Mouse (Mus musculus): ENCODE measurements at regions not wholly inside any gene's neighbourhood (a gene's known extent, or its start where the extent isn't known, plus 50 kb on each side); places are given as distances from the start of the nearest gene placed in this dataset.

DNA sequence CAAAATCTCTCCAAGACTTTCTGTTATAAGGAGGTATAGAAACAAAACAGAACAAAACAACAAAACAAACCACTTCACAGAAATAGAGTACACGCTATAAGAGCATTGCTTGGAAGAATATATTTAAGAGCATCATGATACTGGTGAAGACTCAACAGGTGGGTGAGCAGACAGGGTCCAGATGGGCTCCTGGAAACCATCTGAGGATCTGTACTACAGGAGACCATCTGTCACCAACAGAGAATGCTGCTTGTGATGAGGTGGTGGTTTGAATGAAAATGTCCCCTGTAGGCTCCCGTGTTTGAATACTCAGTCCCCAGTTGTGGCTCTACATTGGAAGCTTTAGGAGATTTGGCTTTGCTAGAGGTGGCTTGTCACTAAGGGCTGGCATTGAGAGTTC lies 785.1 kb upstream of the Intu start:
- no peak overlapping the region for H3K4me3 ChIP-seq
- WGBS: 83% methylated on average over 2 of the region's 2 CpGs
- H3K27ac ChIP-seq (replicated peaks): no peak overlapping the region

DNA sequence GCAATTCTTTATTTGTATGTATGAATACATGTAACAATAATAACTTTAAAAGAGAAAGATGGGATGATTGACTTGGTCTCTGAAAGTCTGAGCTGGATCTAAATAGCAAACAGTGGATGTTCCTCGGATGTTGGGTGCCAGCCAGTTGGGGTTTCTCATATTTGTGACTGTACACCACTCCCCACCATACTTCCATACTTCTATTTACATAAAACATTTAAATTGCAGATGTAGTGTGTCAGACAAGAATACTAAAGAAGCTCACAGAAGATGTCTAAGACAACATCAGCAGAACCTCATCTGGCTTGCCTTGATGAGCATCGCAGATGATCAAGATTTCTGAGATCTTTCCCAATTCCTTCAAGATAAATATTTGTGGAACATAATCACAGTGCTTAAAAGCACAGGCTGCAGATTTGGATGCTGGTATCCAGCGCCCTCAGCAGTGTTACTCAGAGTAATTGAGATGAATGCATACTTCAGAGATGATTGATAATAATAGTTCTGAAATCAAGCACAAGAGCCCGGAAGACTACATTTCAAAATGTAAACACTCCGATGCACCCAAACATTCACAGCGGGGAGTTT lies 762.0 kb upstream of the Intu start:
- Histone ChIP-seq H3K4me3 (no peak overlapping the region), H3K9ac (replicated peaks) (no peak overlapping the region), H3K4me2 (replicated peaks) (no peak overlapping the region), H3K27me3 (no peaks in the 10 kb centered on the region), H3K27ac (replicated peaks) (no peak overlapping the region), H3K36me3 (no peaks in the 10 kb centered on the region), H3K4me1 (no peaks in the 10 kb centered on the region), H3K9me3 (no peaks in the 10 kb centered on the region)
- 89% methylated on average over 6 of the region's 6 CpGs for WGBS
- no peak for ATAC-seq (ENCODE audit: low FRiP score, low read depth)

More for the DNA sequence above, 785.1 kb upstream of the Intu start:
- Histone ChIP-seq H3K4me1 (no peaks in the 10 kb centered on the region), H3K36me3 (no peaks in the 10 kb centered on the region), H3K27me3 (no peaks in the 10 kb centered on the region), H3K9me3 (no peaks in the 10 kb centered on the region), H3K9ac (replicated peaks) (no peak overlapping the region), H3K4me2 (replicated peaks) (no peak overlapping the region)
- ATAC-seq (ENCODE audit: low FRiP score, low read depth): no peak

- Histone ChIP-seq H3K9ac (replicated peaks) (no peak overlapping the region), H3K27ac (replicated peaks) (no peak overlapping the region), H3K4me1 (peaks cover 9% of the 10 kb centered on the region), H3K36me3 (no peaks in the 10 kb centered on the region), H3K27me3 (no peaks in the 10 kb centered on the region), H3K4me2 (replicated peaks) (no peak overlapping the region), H3K4me3 (no peak overlapping the region), H3K9me3 (no peaks in the 10 kb centered on the region)
- no peak for ATAC-seq (ENCODE audit: low FRiP score, low read depth)
- 91% methylated on average over 7 of the region's 7 CpGs for whole genome bisulfite sequencing
Observed at GRCm38 (mm10) chr3:39776278-39777039, 754.6 kb upstream of the Intu start.

GRCm38 (mm10) chr3:39779690-39780218 lies 751.3 kb upstream of the Intu start:
- H3K27ac ChIP-seq (replicated peaks): peak overlapping the region; percentile 58
- no peak overlapping the region for H3K9ac ChIP-seq (replicated peaks)
- H3K36me3 ChIP-seq: no peaks in the 10 kb centered on the region
- H3K9me3 ChIP-seq: no peaks in the 10 kb centered on the region
- no peak overlapping the region for H3K4me2 ChIP-seq (replicated peaks)
- H3K4me1 ChIP-seq: peaks cover 16% of the 10 kb centered on the region
- ATAC-seq (ENCODE audit: low FRiP score, low read depth): peak; percentile 38
- H3K4me3 ChIP-seq: no peak overlapping the region
- H3K27me3 ChIP-seq: no peaks in the 10 kb centered on the region
- WGBS: 41% methylated on average over 6 of the region's 6 CpGs

- Histone ChIP-seq H3K4me3 (no peak overlapping the region), H3K36me3 (no peaks in the 10 kb centered on the region), H3K27ac (replicated peaks) (peak overlapping the region; percentile 58), H3K4me1 (peaks cover 16% of the 10 kb centered on the region), H3K9me3 (no peaks in the 10 kb centered on the region), H3K4me2 (replicated peaks) (no peak overlapping the region), H3K27me3 (no peaks in the 10 kb centered on the region), H3K9ac (replicated peaks) (no peak overlapping the region)
- 63% methylated on average over 5 of the region's 5 CpGs for WGBS
- no peak for ATAC-seq (ENCODE audit: low FRiP score, low read depth)
Observed at GRCm38 (mm10) chr3:39780270-39780669, 750.8 kb upstream of the Intu start.

- no peak for ATAC-seq (ENCODE audit: low FRiP score, low read depth)
- Histone ChIP-seq H3K4me2 (replicated peaks) (no peak overlapping the region), H3K27me3 (no peaks in the 10 kb centered on the region), H3K36me3 (no peaks in the 10 kb centered on the region), H3K4me3 (no peak overlapping the region), H3K9me3 (no peaks in the 10 kb centered on the region), H3K4me1 (peaks cover 12% of the 10 kb centered on the region), H3K9ac (replicated peaks) (no peak overlapping the region), H3K27ac (replicated peaks) (no peak overlapping the region)
- WGBS: 85% methylated on average over 2 of the region's 2 CpGs
Observed at GRCm38 (mm10) chr3:39784901-39785300, 746.2 kb upstream of the Intu start.

DNA sequence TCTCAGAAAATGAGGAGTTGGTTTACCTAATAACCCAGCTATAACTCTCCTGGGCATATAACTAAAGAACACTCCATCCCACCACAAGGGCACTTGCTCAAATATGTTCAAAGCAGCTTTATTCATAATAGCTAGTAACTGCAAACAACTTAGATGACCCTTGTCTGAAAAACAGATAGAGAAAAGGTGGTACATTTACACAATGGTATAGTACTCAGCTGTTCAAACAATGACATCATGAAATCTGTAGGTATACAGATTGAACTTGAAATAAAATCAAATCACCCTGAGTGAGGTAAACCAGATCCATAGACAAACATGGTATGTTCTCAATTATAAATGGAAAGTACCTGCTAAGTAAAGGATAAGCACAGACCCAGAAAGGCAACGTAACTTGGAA lies 721.5 kb upstream of the Intu start:
- no peaks in the 10 kb centered on the region for H3K27me3 ChIP-seq
- no peak for ATAC-seq (ENCODE audit: low FRiP score, low read depth)
- no peaks in the 10 kb centered on the region for H3K36me3 ChIP-seq
- H3K9me3 ChIP-seq: no peaks in the 10 kb centered on the region
- H3K4me2 ChIP-seq (replicated peaks): no peak overlapping the region
- H3K4me1 ChIP-seq: no peaks in the 10 kb centered on the region
- H3K27ac ChIP-seq (replicated peaks): no peak overlapping the region
- H3K4me3 ChIP-seq: no peak overlapping the region
- H3K9ac ChIP-seq (replicated peaks): no peak overlapping the region
- 82% methylated on average over 1 of the region's 1 CpGs for WGBS

DNA sequence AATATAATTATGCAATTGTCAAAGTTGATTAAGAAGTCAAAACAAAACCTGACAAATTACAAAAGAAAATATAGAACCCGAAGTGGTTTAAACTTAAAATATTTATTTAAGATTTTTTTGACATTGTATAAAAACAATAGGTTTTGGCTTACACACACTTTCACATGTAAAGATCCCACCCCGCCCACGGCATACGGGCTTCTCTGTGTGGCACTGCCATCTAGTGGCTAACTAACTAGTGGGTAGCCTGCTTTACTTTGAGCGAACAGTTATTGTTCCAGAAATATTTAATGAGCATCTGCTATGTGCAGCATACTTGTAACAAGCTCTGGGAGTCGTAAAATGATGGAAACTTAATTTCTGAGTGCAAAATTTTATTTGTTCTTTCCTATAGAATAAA lies 716.3 kb upstream of the Intu start:
- ATAC-seq (ENCODE audit: low FRiP score, low read depth): no peak
- 27% methylated on average over 6 of the region's 6 CpGs for WGBS
- H3K4me3 ChIP-seq: no peak overlapping the region
- H3K27me3 ChIP-seq: no peaks in the 10 kb centered on the region
- no peak overlapping the region for H3K4me2 ChIP-seq (replicated peaks)
- no peak overlapping the region for H3K9ac ChIP-seq (replicated peaks)
- no peaks in the 10 kb centered on the region for H3K36me3 ChIP-seq
- H3K9me3 ChIP-seq: no peaks in the 10 kb centered on the region
- H3K4me1 ChIP-seq: no peaks in the 10 kb centered on the region
- no peak overlapping the region for H3K27ac ChIP-seq (replicated peaks)

- H3K4me1 ChIP-seq: no peaks in the 10 kb centered on the region
Observed at GRCm38 (mm10) chr3:39830488-39831056, 700.5 kb upstream of the Intu start.

DNA sequence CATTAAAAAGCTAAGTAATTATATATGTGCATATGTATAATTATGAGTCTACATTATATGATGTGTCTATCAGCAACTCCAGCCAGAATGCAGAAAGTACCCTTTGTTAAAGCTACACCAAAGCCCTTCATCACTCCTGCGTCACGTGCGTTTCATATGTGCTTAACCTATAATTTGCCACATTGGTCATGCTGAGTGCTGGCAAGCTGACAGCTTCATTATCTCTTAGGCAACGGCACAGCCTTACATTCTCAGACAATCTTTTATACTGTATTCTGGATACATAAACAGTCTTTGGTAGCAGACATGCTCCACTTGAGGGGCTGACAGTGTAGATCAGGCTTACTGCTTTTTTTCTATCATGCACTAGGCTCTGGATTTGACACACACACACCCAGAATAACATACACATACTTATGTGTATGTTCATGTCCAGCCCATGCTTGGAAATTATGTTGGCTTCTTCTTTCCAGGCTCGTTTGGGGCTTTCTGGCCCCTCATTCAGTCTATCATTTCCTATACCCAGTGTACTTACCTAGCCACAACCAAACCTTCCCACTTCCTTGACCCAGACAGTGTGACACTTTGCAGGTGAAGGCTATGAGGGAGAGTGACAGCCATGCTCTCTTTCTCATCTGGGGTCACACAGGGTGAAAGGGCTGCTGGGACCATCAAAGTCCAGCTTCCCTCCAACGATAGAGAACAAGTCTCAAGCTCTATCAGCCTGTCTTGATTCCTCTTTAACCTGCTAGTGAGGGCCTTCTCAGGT lies 692.5 kb upstream of the Intu start:
- WGBS: 79% methylated on average over 6 of the region's 6 CpGs
- Histone ChIP-seq H3K9me3 (no peaks in the 10 kb centered on the region), H3K9ac (replicated peaks) (no peak overlapping the region), H3K4me1 (peaks cover 6% of the 10 kb centered on the region; the same call in 1 of the 2 replicates), H3K4me2 (replicated peaks) (no peak overlapping the region), H3K27ac (replicated peaks) (no peak overlapping the region), H3K4me3 (no peak overlapping the region), H3K27me3 (no peaks in the 10 kb centered on the region), H3K36me3 (no peaks in the 10 kb centered on the region)
- no peak; the same call in 1 of the 2 replicates for ATAC-seq (ENCODE audit: low FRiP score, low read depth)

More at GRCm38 (mm10) chr3:39830488-39831056, 700.5 kb upstream of the Intu start:
- Histone ChIP-seq H3K9ac (replicated peaks) (no peak overlapping the region), H3K4me3 (no peak overlapping the region), H3K36me3 (no peaks in the 10 kb centered on the region), H3K9me3 (no peaks in the 10 kb centered on the region), H3K27ac (replicated peaks) (no peak overlapping the region), H3K27me3 (no peaks in the 10 kb centered on the region), H3K4me2 (replicated peaks) (no peak overlapping the region)
- 86% methylated on average over 8 of the region's 8 CpGs for WGBS
- no peak for ATAC-seq (ENCODE audit: low FRiP score, low read depth)

GRCm38 (mm10) chr3:39840946-39841345 lies 690.1 kb upstream of the Intu start:
- ATAC-seq (ENCODE audit: low FRiP score, low read depth): no peak
- Histone ChIP-seq H3K9ac (replicated peaks) (no peak overlapping the region), H3K27me3 (no peaks in the 10 kb centered on the region), H3K27ac (replicated peaks) (no peak overlapping the region), H3K4me2 (replicated peaks) (no peak overlapping the region), H3K36me3 (no peaks in the 10 kb centered on the region), H3K4me1 (peaks cover 6% of the 10 kb centered on the region; the same call in 1 of the 2 replicates), H3K4me3 (no peak overlapping the region), H3K9me3 (no peaks in the 10 kb centered on the region)
- WGBS: 93% methylated on average over 5 of the region's 5 CpGs

GRCm38 (mm10) chr3:39845123-39845522 lies 686.0 kb upstream of the Intu start:
- H3K9me3 ChIP-seq: no peaks in the 10 kb centered on the region
- H3K27ac ChIP-seq (replicated peaks): no peak overlapping the region
- H3K4me2 ChIP-seq (replicated peaks): no peak overlapping the region
- no peak overlapping the region for H3K4me3 ChIP-seq
- ATAC-seq (ENCODE audit: low FRiP score, low read depth): no peak
- H3K9ac ChIP-seq (replicated peaks): no peak overlapping the region
- no peaks in the 10 kb centered on the region for H3K36me3 ChIP-seq
- no peaks in the 10 kb centered on the region for H3K4me1 ChIP-seq
- whole genome bisulfite sequencing: 94% methylated on average over 2 of the region's 2 CpGs
- no peaks in the 10 kb centered on the region for H3K27me3 ChIP-seq

Data from midbrain, embryonic 12.5 days (tissue).